Mouse (Mus musculus) forebrain, postnatal 0 days (tissue): Measurements from ENCODE around the gene Cd28. TPM values are rescaled to one million over a fixed set of nuclear protein-coding genes. Genes with fewer than 3 reads are reported as not detected.
"Not testable (repeated sequence)": the region's sequence is repeated elsewhere in the genome, so short reads cannot be mapped to it uniquely, and the experiment has no call there.

Source experiments
- ATAC-seq: fragments of 200-750 bp; cut with Nextera tagmentation; 2 replicates; pipeline ENCODE4 v1.8.0; 2017; ENCODE audit warnings: mild to moderate bottlenecking, moderate library complexity
- DNase-seq: peaks from one replicate; pipeline ENCODE4 v3.0.0-alpha.2; 2015
- H3K27ac ChIP-seq: fragments of 300-500 bp; sonication (generic); 2 replicates; pipeline ENCODE4 v1.5.1; 2014; ENCODE audit warnings: low read depth, mild to moderate bottlenecking, antibody characterized with exemption, low read length, moderate library complexity, mixed read lengths
- H3K27me3 ChIP-seq: fragments of 300-500 bp; sonication (generic); 2 replicates; pipeline ENCODE4 v1.6.1; 2014; ENCODE audit warnings: mild to moderate bottlenecking, low read length, mixed read lengths; ENCODE audit not compliant: insufficient read depth
- H3K36me3 ChIP-seq: fragments of 300-500 bp; sonication (generic); 2 replicates; pipeline ENCODE4 v1.6.1; 2014; ENCODE audit warnings: mild to moderate bottlenecking, moderate library complexity; ENCODE audit not compliant: insufficient read depth
- H3K4me1 ChIP-seq: fragments of 300-500 bp; sonication (generic); 2 replicates; pipeline ENCODE4 v1.6.1; 2014; ENCODE audit warnings: antibody characterized with exemption; ENCODE audit not compliant: insufficient read depth
- H3K4me2 ChIP-seq: fragments of 300-500 bp; sonication (generic); 2 replicates; pipeline ENCODE4 v1.6.1; 2014; ENCODE audit warnings: low read depth, mild to moderate bottlenecking, moderate library complexity
- H3K4me3 ChIP-seq: fragments of 300-500 bp; sonication (generic); 2 replicates; pipeline ENCODE4 v1.5.1; 2014; ENCODE audit warnings: low read depth, low read length, mixed read lengths
- H3K9ac ChIP-seq: fragments of 300-500 bp; sonication (generic); 2 replicates; pipeline ENCODE4 v1.6.1; 2014; ENCODE audit warnings: mild to moderate bottlenecking
- H3K9me3 ChIP-seq: fragments of 300-500 bp; sonication (generic); 2 replicates; pipeline ENCODE4 v1.6.1; 2016; ENCODE audit warnings: low read length
- CTCF ChIP-seq: sonication (generic); IDR thresholded peaks from 2 replicates; pipeline ENCODE4 v1.5.1; 2016; ENCODE audit warnings: antibody characterized with exemption, control low read depth, low read depth
- WGBS: fragments of 180-500 bp; shearing (Covaris S2); extraction: QIAGEN DNeasy Blood & Tissue Kit; methylation state at CpG from one replicate; pipeline ENCODE4 v1.1.7; 2014; 5-methylcytosine and 5-hydroxymethylcytosine counted together
- polyA plus RNA-seq: library from polyadenylated mRNA; unstranded; fragments of >200 nt; fragmentation: Nextera tagmentation; extraction: Ambion mirVana; gene quantifications from 2 replicates; pipeline ENCODE4 v1.2.1, GENCODE M21; 2015
- total RNA-seq: library from RNA; depleted of rRNA; stranded (reverse); fragments of >200 nt; gene quantifications from 2 replicates; pipeline ENCODE4 v1.2.3, GENCODE M21; 2014

The Cd28 gene
- total and polyA plus RNA-seq, 2 experiments from 2014 or later: 0.05 to 0.08 TPM

DNA sequence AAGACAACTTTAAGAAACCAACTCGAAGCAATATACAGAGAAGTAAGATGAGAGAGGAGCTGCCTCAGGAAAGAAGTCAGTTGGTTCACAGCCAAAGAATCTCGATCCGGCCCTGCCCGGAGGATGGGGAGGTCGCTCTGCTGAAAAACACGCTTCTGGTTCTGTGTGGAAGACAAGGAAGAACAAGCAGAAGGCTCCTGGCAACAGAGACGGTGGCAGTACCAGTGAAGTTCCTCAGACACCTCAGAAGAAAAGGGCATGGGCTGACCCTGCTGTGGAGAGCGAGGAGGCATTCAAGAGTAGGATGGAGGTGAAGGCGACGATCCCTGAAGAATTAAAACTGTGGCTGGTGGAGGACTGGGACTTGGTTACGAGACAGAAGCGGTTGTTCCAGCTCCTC is 92.6 kb downstream of the Cd28 start:
- 84% methylated on average over 12 of the region's 12 CpGs for WGBS
- TF ChIP-seq CTCF: no peak
- Histone ChIP-seq H3K4me3 (no peak overlapping the region), H3K4me2 (no peak overlapping the region), H3K27ac (no peak overlapping the region), H3K4me1 (no peaks in the 10 kb centered on the region), H3K9me3 (no peaks in the 10 kb centered on the region), H3K27me3 (no peaks in the 10 kb centered on the region), H3K36me3 (no peaks in the 10 kb centered on the region), H3K9ac (no peak overlapping the region)
- DNase-seq: no peak
- no peak for ATAC-seq

DNA sequence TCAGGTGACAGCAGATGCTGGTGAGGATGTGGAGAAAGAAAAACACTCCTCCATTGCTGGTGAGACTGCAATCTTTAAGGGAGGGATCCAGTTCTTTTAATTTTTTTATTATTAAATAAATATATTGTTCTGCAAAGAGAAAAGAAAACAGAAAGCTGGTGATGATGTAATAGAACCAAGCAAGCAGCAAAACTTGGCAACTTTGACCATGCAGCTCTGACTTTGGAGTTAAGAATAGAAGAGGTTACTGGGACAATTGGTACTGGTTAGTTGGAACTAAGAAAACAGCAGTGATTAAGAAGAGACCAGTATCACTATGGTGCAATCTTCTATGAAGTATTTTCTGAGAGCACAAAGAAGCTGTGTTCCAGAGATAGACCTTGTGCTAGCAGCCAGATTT is 94.2 kb downstream of the Cd28 start:
- no peak overlapping the region for H3K9ac ChIP-seq
- DNase-seq (no peak), ATAC-seq (no peak)
- no peak overlapping the region for H3K4me2 ChIP-seq
- H3K27me3 ChIP-seq: no peaks in the 10 kb centered on the region
- no peak overlapping the region for H3K4me3 ChIP-seq
- no peak overlapping the region for H3K27ac ChIP-seq
- no peaks in the 10 kb centered on the region for H3K4me1 ChIP-seq
- H3K9me3 ChIP-seq: no peaks in the 10 kb centered on the region
- no peaks in the 10 kb centered on the region for H3K36me3 ChIP-seq
- TF ChIP-seq CTCF: no peak

DNA sequence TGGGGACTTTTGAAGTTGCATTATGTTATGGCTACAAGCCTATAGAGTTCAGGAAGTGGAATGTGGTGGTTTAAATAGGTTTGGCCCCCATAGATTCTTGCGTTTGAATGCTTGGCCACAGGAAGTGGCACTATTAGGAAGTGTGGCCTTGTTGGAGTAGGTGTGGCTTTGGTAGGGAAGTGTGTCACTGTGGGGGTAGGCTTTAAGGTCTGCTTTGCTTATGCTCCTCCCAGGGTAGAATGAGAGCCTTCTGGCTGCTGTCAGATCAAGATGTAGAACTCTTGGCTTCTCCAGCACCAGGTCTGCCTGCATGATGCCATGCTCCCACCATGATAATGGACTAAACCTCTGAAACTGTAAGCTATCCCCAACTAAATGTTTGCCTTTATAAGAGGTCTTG is 95.4 kb downstream of the Cd28 start:
- WGBS: 75% methylated on average over 1 of the region's 1 CpGs

DNA sequence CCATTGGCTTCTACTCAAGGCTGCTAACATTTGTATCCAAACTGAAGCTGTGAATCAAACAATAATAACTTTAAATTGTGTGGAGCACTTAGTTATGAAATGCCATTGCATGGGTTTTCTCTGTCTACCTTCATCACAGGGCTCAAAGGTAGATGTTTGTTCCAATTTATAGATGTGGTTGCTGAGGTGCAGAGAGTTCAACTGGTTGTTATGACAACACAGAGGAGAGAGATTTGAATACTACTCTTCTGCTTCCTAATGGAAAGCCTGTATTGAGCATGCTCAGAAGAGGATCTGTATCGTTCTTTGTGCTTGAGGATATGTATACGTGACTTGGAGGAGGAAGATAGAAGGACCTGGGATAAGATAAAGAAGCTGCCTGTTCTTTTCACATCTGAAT is 96.8 kb downstream of the Cd28 start:
- no peak for TF ChIP-seq CTCF
- Histone ChIP-seq H3K9me3 (no peaks in the 10 kb centered on the region), H3K4me2 (no peak overlapping the region), H3K9ac (no peak overlapping the region), H3K27ac (no peak overlapping the region), H3K27me3 (no peaks in the 10 kb centered on the region), H3K4me3 (no peak overlapping the region), H3K4me1 (no peaks in the 10 kb centered on the region), H3K36me3 (no peaks in the 10 kb centered on the region)
- 80% methylated on average over 2 of the region's 2 CpGs for WGBS
- ATAC-seq (no peak), DNase-seq (no peak)

More for the DNA sequence above, 95.4 kb downstream of the Cd28 start:
- no peak for TF ChIP-seq CTCF
- DNase-seq: no peak
- Histone ChIP-seq H3K4me3 (no peak overlapping the region), H3K27ac (no peak overlapping the region), H3K36me3 (no peaks in the 10 kb centered on the region), H3K9ac (no peak overlapping the region), H3K4me2 (no peak overlapping the region), H3K4me1 (no peaks in the 10 kb centered on the region), H3K27me3 (no peaks in the 10 kb centered on the region), H3K9me3 (no peaks in the 10 kb centered on the region)
- ATAC-seq: no peak

DNA sequence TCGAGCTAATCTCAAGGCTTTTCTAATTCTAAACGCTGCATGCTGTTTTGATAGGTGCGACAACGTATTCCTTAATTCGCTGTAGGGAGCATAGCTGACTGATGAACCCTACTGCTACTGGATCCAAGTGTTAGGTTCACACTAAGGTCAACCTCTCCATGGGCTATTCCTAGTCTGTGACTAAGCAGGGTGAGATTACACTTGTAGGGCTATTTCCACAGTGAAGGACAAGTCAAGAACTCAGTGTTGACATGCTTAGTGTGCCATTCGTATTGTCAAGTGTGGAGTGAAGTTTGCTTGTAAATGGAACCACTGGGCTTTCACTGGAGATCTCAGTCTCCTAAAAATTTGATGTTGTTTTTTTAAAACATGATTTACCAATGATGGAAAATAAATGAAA is 99.3 kb downstream of the Cd28 start:
- DNase-seq (no peak), ATAC-seq (no peak)
- Histone ChIP-seq H3K4me2 (no peak overlapping the region), H3K27me3 (no peaks in the 10 kb centered on the region), H3K4me1 (no peaks in the 10 kb centered on the region), H3K36me3 (no peaks in the 10 kb centered on the region), H3K27ac (no peak overlapping the region), H3K9me3 (no peaks in the 10 kb centered on the region), H3K4me3 (no peak overlapping the region), H3K9ac (no peak overlapping the region)
- no peak for TF ChIP-seq CTCF
- WGBS: 92% methylated on average over 6 of the region's 6 CpGs

DNA sequence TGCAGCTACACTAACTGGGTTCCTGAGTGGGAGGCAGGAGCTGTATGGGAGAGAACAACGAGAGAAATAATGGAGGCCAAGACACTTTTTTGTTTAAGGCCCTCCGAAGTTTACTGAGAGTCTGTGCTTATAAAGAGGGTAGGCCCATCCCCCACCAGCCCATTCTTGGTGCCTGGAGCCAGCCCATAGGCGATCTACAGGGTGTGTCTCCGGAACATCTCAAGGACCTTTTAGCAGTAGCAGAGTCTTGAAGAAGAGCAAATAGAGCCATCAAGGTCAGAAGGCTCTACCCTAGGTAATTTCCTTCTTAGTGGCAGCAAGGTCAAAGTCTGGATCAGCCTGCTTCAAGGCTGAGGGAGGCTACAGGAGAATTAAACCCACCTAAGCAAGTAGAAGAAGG is 101.9 kb downstream of the Cd28 start:
- WGBS: 78% methylated on average over 4 of the region's 4 CpGs

DNA sequence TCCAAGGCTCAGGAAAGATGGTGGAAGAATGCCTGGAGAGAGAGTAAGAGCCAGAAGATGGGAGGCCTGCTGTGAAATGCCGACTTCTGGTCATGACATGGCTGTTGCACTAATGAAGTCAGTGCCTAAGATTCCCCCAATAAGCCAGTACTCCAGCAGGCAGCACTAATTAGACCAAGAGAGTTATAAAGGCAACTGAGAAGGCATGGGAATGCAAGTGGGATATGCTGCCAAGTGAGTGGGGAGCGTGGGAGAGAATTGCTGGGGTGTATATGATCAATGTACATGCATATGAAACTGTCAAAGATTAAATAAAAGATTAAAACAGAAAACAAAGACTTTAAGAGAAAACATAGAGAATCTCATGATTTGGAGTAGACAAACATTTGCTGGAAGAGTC is 103.4 kb downstream of the Cd28 start:
- WGBS: 67% methylated on average over 2 of the region's 2 CpGs
- H3K36me3 ChIP-seq: no peaks in the 10 kb centered on the region
- ATAC-seq: no peak

More for the DNA sequence above, 101.9 kb downstream of the Cd28 start:
- H3K27ac ChIP-seq, H3K9me3 ChIP-seq, H3K4me2 ChIP-seq, H3K27me3 ChIP-seq, H3K4me1 ChIP-seq, ATAC-seq, DNase-seq, H3K36me3 ChIP-seq, H3K4me3 ChIP-seq, H3K9ac ChIP-seq: not testable (repeated sequence)

DNA sequence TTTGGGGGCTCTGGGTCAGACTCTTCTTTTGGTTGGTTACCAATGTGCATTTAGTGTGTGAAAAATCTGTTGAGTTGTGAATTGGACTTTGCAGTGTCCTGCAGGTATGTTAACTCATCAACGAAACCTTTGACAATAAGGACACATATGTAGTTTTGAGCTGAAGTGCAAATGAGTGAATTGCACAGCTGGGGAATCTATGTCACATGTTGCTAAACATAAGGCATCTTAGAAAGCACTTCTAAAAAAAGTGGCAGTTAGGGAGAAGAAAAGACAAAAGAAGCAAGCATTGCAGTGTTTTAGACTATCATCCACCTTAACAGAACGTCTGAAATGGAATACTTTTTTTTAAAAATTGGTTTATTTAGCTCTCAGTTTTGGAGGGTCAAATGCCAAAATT is 104.4 kb downstream of the Cd28 start:
- H3K9ac ChIP-seq: no peak overlapping the region
- WGBS: 70% methylated on average over 2 of the region's 2 CpGs
- TF ChIP-seq CTCF: no peak

More for the DNA sequence above, 103.4 kb downstream of the Cd28 start:
- H3K27ac ChIP-seq: no peak overlapping the region
- no peak overlapping the region for H3K4me3 ChIP-seq
- no peaks in the 10 kb centered on the region for H3K27me3 ChIP-seq
- no peaks in the 10 kb centered on the region for H3K4me1 ChIP-seq
- no peak overlapping the region for H3K9ac ChIP-seq
- DNase-seq: no peak
- no peak overlapping the region for H3K4me2 ChIP-seq
- no peaks in the 10 kb centered on the region for H3K9me3 ChIP-seq
- TF ChIP-seq CTCF: no peak

More for the DNA sequence above, 104.4 kb downstream of the Cd28 start:
- ATAC-seq (no peak), DNase-seq (no peak)
- H3K27me3 ChIP-seq: no peaks in the 10 kb centered on the region
- no peaks in the 10 kb centered on the region for H3K9me3 ChIP-seq
- H3K36me3 ChIP-seq: no peaks in the 10 kb centered on the region
- H3K4me3 ChIP-seq: no peak overlapping the region
- no peak overlapping the region for H3K27ac ChIP-seq
- no peaks in the 10 kb centered on the region for H3K4me1 ChIP-seq
- H3K4me2 ChIP-seq: no peak overlapping the region
